Mouse (Mus musculus) myocyte (in vitro differentiated cells): Measurements from ENCODE around the gene Helz. TPM values are rescaled to one million over a fixed set of nuclear protein-coding genes. Genes with fewer than 3 reads are reported as not detected.

ENCODE experiments used
- H3K27me3 ChIP-seq: one replicate; pipeline ENCODE4 v1.6.1; 2011; ENCODE audit not compliant: control insufficient read depth, insufficient read depth, insufficient read length
- H3K36me3 ChIP-seq: one replicate; pipeline ENCODE4 v1.6.1; 2011; ENCODE audit not compliant: control insufficient read depth, insufficient read depth
- H3K4me2 ChIP-seq: one replicate; pipeline ENCODE4 v1.6.1; 2011; ENCODE audit warnings: low read depth, control low read depth
- H3K4me3 ChIP-seq: one replicate; pipeline ENCODE4 v1.5.1; 2011; ENCODE audit warnings: mild to moderate bottlenecking, control low read depth, moderate library complexity
- H3K79me2 ChIP-seq: one replicate; pipeline ENCODE4 v1.6.1; 2011; ENCODE audit not compliant: control insufficient read depth, insufficient read depth
- H3ac ChIP-seq: one replicate; pipeline ENCODE4 v1.6.1; 2011; ENCODE audit not compliant: control insufficient read depth, insufficient read length
- CEBPB ChIP-seq: IDR thresholded peaks from 2 replicates; pipeline ENCODE4 v1.6.1; 2011; ENCODE audit warnings: mild to moderate bottlenecking, moderate library complexity; ENCODE audit not compliant: poor library complexity, insufficient read depth, severe bottlenecking
- E2F4 ChIP-seq: IDR thresholded peaks from one replicate; pipeline ENCODE4 v1.6.1; 2011; ENCODE audit warnings: mild to moderate bottlenecking, control low read depth, moderate library complexity; ENCODE audit not compliant: insufficient read depth
- MAX ChIP-seq: IDR thresholded peaks from one replicate; pipeline ENCODE4 v1.6.1; 2011; ENCODE audit warnings: low read depth, mild to moderate bottlenecking, control low read depth
- MYOD1 ChIP-seq, 3 experiments: IDR thresholded peaks; one replicate each; pipeline ENCODE4 v1.6.1; 2011; ENCODE audit warnings: control low read depth in 2 of 3, low read depth in 2 of 3, mild to moderate bottlenecking in 2 of 3, moderate library complexity in 1 of 3; ENCODE audit not compliant: insufficient read length in 2 of 3, control insufficient read depth in 1 of 3
- MYOG ChIP-seq, 3 experiments: IDR thresholded peaks; one replicate each; pipeline ENCODE4 v1.6.1; 2011; ENCODE audit warnings: control low read depth in 2 of 3, low read depth in 2 of 3, mild to moderate bottlenecking in 2 of 3; ENCODE audit not compliant: insufficient read length in 2 of 3, control insufficient read depth in 1 of 3, insufficient read depth in 1 of 3
- POLR2A ChIP-seq: IDR thresholded peaks from one replicate; pipeline ENCODE4 v1.6.1; 2011; ENCODE audit warnings: low read depth, mild to moderate bottlenecking, control low read depth, moderate library complexity; ENCODE audit not compliant: insufficient read length
- POLR2AphosphoS2 ChIP-seq: IDR thresholded peaks from one replicate; pipeline ENCODE4 v1.6.1; 2011; ENCODE audit warnings: low read depth, control low read depth; ENCODE audit not compliant: insufficient read length
- REST ChIP-seq: IDR thresholded peaks from one replicate; pipeline ENCODE4 v1.6.1; 2011; ENCODE audit warnings: mild to moderate bottlenecking, control low read depth, moderate library complexity; ENCODE audit not compliant: insufficient read depth, insufficient read length
- SRF ChIP-seq: IDR thresholded peaks from one replicate; pipeline ENCODE4 v1.6.1; 2011; ENCODE audit warnings: low read depth; ENCODE audit not compliant: control insufficient read depth, insufficient read length
- TCF12 ChIP-seq: IDR thresholded peaks from one replicate; pipeline ENCODE4 v1.6.1; 2011; ENCODE audit warnings: mild to moderate bottlenecking, control low read depth; ENCODE audit not compliant: poor library complexity, insufficient read depth, severe bottlenecking
- TCF3 ChIP-seq: IDR thresholded peaks from one replicate; pipeline ENCODE4 v1.6.1; 2011; ENCODE audit warnings: low read depth, control low read depth; ENCODE audit not compliant: insufficient read length
- USF1 ChIP-seq: IDR thresholded peaks from one replicate; pipeline ENCODE4 v1.6.1; 2011; ENCODE audit warnings: low read depth, mild to moderate bottlenecking, control low read depth, moderate library complexity
- polyA plus RNA-seq: library from polyadenylated mRNA; unstranded; fragments of >200 nt; fragmentation: generic; extraction: Trizol; gene quantifications from one replicate; pipeline ENCODE4 v1.2.1, GENCODE M21; 2012; ENCODE audit warnings: missing spikeins

The Helz gene
- polyA plus RNA-seq, 1 experiment, result 5.8 TPM

DNA sequence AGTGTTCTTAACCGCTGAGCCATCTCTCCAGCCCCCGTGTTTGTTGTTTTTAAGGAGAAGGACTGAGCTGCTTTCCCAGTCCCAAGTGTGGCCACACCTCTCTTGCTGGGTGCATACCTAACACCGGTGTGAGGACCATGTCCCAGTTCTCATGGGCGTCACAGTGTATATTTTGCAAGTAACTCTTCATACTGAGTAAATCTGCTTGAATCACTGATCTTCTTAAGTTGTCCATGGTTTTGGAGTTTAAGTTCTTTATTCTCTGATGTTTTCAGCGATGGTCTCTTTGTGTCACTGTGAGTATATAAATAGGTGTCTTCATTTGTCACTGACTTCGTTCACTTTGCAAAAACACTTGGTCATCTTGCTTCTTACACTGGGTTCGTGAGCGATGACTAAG is 126.9 kb downstream of the Helz start:
- H3K36me3 ChIP-seq, result peaks cover 7% of the 10 kb centered on the region
- TF ChIP-seq CEBPB (no peak), POLR2A (no peak), TCF3 (no peak), TCF12 (no peak), POLR2AphosphoS2 (no peak), MAX (no peak), MYOG (IDR thresholded peaks at IDR 0.05; ENCODE audit: control insufficient read depth in 1 of 3, insufficient read depth in 1 of 3, insufficient read length in 2 of 3, low read depth in 2 of 3) (no peak), E2F4 (no peak), MYOD1 (IDR thresholded peaks at IDR 0.05; ENCODE audit: control insufficient read depth in 1 of 3, insufficient read length in 2 of 3, low read depth in 2 of 3) (no peak), USF1 (no peak), SRF (no peak), REST (no peak)
- no peak overlapping the region for H3K4me3 ChIP-seq
- no peaks in the 10 kb centered on the region for H3K27me3 ChIP-seq
- no peak overlapping the region for H3K4me2 ChIP-seq
- no peaks in the 10 kb centered on the region for H3K79me2 ChIP-seq
- no peak overlapping the region for H3ac ChIP-seq

DNA sequence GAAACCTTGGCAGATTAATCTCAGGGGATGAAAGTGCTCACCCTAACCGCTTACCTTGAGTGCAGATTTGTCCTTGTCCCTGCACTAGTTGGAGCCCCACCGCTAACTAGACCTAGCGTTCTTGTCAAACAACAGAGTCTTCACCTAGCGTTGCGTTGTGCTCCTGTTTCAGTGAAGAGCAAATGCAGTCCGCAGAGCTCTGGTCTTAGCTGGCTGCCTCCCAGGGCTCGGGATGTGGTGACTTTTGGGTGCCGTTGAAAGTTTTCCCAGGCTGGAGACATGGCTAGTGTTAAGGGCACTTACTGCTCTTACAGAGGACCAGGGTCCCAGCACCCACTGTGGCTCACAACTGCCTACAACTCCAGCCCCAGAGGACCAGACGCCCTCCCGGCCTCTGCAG is 127.5 kb downstream of the Helz start:
- TF ChIP-seq CEBPB, result no peak
- no peak for TF ChIP-seq E2F4
- TF ChIP-seq USF1, result no peak
- TF ChIP-seq MYOG (IDR thresholded peaks at IDR 0.05; ENCODE audit: control insufficient read depth in 1 of 3, insufficient read depth in 1 of 3, insufficient read length in 2 of 3, low read depth in 2 of 3), result no peak
- no peak for TF ChIP-seq SRF
- no peak for TF ChIP-seq POLR2A
- no peak for TF ChIP-seq POLR2AphosphoS2
- TF ChIP-seq MAX, result no peak
- TF ChIP-seq TCF12, result no peak
- no peak for TF ChIP-seq TCF3
- no peak for TF ChIP-seq REST
- no peak for TF ChIP-seq MYOD1 (IDR thresholded peaks at IDR 0.05; ENCODE audit: control insufficient read depth in 1 of 3, insufficient read length in 2 of 3, low read depth in 2 of 3)
- no peak overlapping the region for H3K4me2 ChIP-seq
- H3K4me3 ChIP-seq, result no peak overlapping the region
- peaks cover 7% of the 10 kb centered on the region for H3K36me3 ChIP-seq
- no peaks in the 10 kb centered on the region for H3K79me2 ChIP-seq
- no peaks in the 10 kb centered on the region for H3K27me3 ChIP-seq
- no peak overlapping the region for H3ac ChIP-seq

- Histone ChIP-seq H3K36me3 (peaks cover 7% of the 10 kb centered on the region), H3K79me2 (no peaks in the 10 kb centered on the region), H3K4me3 (no peak overlapping the region), H3K27me3 (no peaks in the 10 kb centered on the region), H3ac (no peak overlapping the region), H3K4me2 (no peak overlapping the region)
- TF ChIP-seq SRF (no peak), MYOD1 (IDR thresholded peaks at IDR 0.05; ENCODE audit: control insufficient read depth in 1 of 3, insufficient read length in 2 of 3, low read depth in 2 of 3) (no peak), TCF12 (no peak), REST (no peak), POLR2A (no peak), TCF3 (no peak), MAX (no peak), POLR2AphosphoS2 (no peak), USF1 (no peak)
Measured at GRCm38 (mm10) chr11:107676207-107676940, 128.6 kb downstream of the Helz start.

- no peak for TF ChIP-seq TCF12
- no peak overlapping the region for H3K4me2 ChIP-seq
- no peak overlapping the region for H3ac ChIP-seq
- H3K27me3 ChIP-seq, result no peaks in the 10 kb centered on the region
- H3K79me2 ChIP-seq, result no peaks in the 10 kb centered on the region
- H3K4me3 ChIP-seq, result no peak overlapping the region
- peaks cover 4% of the 10 kb centered on the region for H3K36me3 ChIP-seq
Measured at GRCm38 (mm10) chr11:107682694-107683355, 135.1 kb downstream of the Helz start.

DNA sequence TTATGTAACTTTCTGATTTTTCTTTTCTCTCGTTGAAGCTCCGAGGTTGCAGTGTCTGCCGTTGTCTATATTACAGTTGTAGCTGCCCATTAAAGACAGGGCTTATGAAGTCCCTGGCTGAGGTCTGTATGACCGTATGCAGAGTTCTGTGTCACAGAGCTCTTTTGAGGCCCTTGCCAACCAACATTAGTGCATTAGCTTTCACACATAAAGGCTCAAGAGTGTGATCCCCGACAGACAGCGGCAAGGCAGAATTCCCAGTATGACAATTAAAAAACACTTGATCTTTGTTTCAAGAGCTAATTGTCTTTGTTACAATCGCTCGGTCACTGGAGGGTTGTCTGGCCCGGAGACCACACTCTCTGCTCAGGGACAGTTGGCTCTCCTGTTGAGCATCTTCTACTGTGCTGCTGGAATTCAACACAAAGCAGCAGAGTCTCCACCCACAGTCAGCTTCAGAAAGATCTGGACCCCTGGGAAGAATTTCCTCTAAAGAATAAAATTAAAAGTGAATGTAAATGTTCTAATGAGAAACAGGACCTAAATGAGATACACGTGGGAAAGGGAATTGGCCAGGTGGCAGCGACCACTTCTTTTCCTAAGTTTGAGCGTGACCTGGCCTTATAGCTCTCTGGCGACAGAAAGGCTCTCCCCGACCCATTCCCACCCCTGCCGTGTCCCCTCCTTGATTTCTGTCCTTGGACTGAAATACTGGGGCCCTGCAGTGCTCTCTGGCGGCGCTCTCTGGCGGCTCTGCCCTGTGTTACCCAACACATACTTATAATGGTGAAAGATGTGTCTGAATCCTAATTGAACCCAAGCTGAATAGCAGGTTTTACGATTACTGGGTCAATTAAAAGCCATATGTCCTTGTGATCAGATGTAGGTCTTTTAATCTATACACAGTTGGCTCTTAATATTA is 136.1 kb downstream of the Helz start:
- H3K36me3 ChIP-seq, result peaks cover 4% of the 10 kb centered on the region
- H3ac ChIP-seq, result no peak overlapping the region
- H3K4me2 ChIP-seq, result no peak overlapping the region
- TF ChIP-seq REST (no peak), E2F4 (no peak), POLR2AphosphoS2 (no peak), POLR2A (no peak), USF1 (no peak), MYOG (IDR thresholded peaks at IDR 0.05; ENCODE audit: control insufficient read depth in 1 of 3, insufficient read depth in 1 of 3, insufficient read length in 2 of 3, low read depth in 2 of 3) (no peak), TCF12 (no peak), MYOD1 (IDR thresholded peaks at IDR 0.05; ENCODE audit: control insufficient read depth in 1 of 3, insufficient read length in 2 of 3, low read depth in 2 of 3) (no peak), MAX (no peak), TCF3 (no peak), SRF (no peak), CEBPB (no peak)
- H3K4me3 ChIP-seq, result no peak overlapping the region
- no peaks in the 10 kb centered on the region for H3K79me2 ChIP-seq
- no peaks in the 10 kb centered on the region for H3K27me3 ChIP-seq
